Mouse (Mus musculus): ENCODE measurements at regions not wholly inside any gene's neighbourhood (a gene's known extent, or its start where the extent isn't known, plus 50 kb on each side); places are given as distances from the start of the nearest gene placed in this dataset.

DNA sequence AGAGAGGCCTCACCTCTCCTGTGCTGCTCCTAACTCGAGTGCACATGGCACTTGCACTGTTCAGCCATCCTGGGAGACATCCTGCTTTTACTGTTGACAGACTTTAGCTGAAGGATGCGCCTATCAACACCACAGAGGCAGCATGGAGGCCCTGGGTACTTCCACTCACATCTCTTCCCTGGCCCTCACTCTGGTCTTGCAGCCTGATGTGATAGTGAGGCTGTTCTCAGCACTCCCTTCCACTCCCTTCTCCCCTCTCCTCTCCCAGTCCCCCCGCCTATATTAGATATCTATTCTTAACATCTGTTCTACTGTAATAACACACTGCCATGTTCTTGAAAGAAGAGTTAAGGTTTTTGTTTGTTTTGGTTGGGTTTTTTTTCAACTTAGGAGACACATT is 50.2 kb upstream of the Bod1 start:
- no peak for DNase-seq (ENCODE audit: low spot score)

DNA sequence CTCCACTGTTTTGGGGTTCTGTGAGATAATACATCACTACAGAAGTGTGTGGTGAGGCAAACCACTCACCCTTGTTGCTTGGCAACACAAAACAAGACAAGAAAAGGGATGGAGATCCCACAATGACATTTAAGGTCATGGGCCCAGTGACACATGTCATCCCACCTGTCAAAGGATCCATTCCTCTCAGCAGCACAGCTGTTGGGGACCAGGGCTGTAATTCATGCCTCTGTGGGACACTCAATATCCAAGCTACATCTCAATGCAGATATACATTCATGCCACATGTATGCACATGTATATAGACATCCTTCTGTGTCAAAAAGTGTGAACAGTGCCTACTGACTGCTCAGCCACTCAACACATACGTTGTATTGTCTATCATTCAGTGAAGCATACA is 52.8 kb upstream of the Bod1 start:
- DNase-seq (ENCODE audit: low spot score) = no peak

DNA sequence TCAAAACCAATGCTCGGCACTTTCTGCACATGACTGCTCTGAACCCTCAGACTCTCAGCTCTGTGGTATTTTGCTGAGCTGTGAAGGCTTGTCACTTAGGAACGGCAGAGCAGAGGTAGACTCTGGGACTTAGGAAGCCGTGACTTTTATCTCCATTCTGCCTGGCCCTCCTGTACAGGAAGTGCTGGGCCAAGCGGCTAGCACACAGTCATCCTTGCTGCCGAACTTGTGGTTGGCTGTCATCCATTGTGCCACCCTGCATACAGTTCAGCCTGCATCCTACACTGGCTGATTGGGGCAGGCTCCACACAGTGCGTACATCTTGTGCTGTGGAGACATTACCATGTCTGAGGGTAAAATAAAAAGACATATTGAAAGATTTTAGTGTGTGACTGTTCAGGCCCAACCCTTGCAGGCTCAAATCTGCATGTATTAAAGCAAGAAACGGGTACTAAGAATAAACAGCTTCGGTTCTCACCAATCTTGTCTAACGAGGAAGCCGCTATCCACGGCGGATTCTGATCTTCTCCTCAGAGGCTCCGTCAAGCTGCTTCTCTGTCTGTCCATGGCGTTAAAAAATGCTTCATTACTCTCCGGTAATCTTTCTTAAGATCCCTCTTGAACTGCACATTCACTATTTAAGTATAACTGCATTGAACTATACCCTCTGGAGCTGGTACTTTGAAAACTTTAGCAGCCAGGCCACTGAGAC is 54.4 kb upstream of the Bod1 start:
- DNase-seq (ENCODE audit: low spot score) = no peak

DNA sequence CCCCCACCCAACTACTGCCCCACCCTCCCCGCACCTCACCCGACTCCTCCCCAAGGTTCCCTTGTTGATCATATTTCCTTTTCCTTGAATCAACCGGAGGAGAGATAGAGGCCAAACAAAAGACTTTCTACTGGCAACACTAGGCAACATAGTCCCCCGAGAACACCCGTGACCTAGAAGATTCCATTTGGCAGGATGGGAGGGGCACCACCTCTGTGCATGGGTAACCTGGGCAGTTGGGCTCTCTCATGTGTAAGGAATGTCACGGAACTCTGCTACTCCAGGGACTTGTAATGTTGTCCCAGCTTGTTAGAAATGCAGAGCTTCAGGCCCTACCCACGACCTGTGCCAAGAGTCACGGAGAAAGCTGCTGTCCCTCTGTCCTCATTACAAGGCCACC is 55.6 kb upstream of the Bod1 start:
- DNase-seq (ENCODE audit: low spot score) = no peak

DNA sequence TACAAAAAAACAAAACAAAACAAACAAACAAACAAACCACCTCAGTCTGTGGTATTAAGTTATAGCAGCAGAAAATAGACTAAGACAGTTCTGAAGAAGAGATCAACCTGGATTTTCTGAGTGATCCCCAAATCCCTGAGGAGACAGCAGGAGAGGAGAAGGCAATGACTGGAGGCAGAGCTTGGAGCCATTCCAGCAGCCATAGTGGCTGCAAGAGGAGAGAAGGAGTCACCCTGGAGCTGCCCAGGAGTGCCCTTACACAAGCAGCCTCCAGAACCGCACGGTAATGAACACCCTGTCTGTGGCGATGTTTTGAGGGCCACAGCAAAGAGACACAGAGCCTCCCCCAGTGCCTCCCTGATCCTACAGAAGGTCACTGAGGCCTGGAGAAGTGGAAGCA is 58.0 kb upstream of the Bod1 start:
- no peak for DNase-seq (ENCODE audit: low spot score)

DNA sequence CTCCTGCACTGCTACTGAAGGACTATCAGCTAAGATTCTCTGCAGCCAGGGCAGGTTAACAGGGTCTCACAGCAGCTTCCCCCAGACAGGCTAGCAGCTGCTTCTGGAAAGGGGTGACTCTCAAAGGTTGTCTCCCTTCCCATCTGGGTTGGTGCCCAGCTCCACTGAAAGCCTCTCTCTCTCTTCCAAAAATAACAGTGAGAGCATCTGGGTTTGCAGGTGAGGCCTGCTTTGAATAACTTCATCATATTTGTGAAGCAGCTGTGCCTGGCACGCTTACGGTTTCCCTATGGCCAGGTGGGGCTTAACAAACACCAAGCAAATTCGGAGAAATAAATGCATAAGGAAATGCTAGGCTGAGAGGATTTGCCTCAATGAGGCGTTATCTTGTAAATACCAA is 58.5 kb upstream of the Bod1 start:
- DNase-seq (ENCODE audit: low spot score) = no peak

DNA sequence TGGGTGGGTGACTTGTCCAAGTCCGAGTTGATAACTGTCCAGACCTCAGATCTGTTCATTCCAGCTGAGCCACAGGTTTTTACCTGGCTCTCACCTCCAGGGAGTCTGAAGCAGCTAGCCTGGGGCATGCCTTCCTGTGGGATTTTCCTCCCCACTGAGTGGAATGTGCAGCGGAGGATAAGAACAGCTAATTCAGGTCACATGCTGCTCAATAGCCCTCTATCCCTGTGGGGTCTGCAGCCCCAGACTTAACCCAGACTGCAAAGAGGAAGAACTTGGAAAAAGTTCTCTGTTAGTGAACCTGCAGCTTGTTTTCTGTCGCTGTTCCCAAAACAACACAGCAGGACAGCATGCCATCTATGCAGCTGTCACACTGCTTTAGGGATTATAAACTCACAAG is 59.0 kb upstream of the Bod1 start:
- DNase-seq (ENCODE audit: low spot score) = no peak

DNA sequence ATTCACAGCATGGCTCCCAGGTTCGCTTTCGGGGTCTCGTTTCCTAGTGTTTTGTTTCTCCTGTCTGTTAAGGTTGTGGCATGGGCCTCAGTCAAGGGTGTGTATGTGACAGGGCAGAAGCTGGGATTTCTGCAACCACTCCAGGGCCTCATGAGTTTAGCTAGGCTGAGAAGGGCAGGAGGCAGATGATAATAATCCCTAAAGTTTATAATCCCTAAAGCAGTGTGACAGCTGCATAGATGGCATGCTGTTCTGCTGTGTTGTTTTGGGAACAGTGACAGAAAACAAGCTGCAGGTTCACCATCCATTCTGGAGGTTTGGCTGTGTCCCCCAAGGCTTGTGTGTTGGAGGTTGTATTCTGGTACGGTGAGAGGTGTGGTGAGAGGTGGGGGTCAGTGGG is 59.8 kb upstream of the Bod1 start:
- no peak for DNase-seq (ENCODE audit: low spot score)

DNA sequence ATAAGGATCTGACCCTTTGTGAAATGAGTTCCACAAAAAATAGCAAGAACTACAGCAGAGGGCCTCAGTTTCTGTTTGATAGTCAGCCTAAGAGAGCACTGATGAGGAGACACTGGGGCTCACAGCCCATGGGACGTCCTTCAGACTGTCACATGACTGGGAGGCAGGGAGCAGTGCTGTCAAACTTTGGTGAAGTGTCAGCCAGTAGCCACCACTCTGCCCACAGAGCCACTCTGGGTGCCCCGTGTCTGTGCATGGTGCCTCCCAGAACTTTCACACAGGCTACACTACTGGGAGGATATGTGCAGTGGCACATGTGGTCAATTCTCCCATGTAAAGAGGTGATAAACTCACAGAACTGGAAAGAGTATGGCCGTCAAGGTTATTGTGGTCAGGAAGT is 60.7 kb upstream of the Bod1 start:
- DNase-seq (ENCODE audit: low spot score) = no peak

DNA sequence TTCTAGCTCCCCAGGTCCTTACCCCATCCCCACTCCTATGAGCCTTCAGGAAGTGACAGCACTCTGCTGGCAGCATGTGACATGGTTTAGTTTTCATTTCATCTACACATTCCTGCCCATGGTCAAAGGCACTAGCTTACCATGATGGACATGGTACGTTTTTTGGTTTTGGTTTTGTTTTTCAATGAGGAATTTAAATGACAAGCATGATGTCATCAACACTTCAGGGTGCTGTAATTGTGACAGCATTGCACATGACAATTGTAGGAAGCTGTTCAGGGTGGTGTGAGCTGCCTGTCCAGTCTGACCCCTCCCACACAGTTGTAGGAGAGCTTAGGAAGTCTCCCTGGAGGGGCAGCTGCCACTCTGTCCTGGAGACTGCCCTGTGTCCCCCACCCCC is 61.3 kb upstream of the Bod1 start:
- no peak for DNase-seq (ENCODE audit: low spot score)

DNA sequence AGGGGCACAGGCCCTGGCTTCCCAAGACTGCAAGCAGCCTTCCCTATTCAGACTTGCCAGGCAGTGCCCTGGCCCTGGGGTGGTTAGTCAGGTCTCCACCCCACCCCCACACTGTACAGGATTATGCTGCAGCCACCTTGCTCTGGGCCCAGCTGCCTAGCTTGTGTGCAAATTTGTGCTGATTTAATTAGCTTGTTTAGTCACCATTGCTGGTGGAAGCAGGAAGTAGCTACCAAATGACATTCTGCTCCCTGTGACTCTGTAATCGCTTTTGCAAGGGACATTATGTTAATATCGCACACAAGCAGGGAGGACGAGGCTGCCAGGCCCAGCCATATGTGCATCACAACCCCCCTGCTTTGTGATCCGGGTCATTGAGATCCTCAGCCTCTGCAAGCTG is 62.4 kb upstream of the Bod1 start:
- no peak for DNase-seq (ENCODE audit: low spot score)

DNA sequence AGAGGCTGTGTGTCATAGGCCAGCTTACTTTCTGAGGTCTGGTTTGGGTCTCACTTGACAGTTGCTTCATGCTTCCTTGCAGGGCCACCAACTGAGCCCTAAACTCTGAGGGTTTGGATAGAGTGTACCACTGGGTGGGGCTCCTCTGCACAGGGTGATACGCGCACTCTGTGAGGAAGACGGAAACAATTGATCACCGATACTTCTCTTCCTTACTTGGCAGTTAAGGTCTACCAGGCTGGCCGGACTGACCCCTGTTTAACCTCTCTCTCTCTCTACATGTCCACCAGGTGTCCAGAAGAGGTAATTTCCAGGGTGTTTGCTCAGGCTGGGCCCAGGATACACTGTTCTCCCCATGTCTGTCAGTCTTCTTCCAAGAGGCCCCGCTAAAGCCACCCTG is 63.6 kb upstream of the Bod1 start:
- no peak for DNase-seq (ENCODE audit: low spot score)

DNA sequence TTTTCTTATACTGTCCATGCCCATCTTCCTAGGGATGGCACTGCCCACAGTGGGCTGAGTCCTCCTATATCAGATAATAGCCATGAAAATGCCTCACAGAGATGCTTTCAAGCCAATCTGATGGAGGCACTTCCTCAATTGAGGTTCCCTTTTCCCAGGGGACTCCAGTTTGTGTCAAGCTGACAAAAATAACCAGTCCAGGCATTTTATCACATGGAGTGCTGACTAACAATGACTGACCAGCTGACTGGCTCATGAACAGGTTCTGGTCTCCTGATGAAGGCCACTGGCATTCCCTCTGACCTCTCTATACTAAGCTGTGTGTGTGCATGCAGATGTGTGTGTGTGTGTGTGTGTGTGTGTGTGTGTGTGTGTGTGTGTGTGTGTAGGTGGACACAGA is 64.4 kb upstream of the Bod1 start:
- no peak for DNase-seq (ENCODE audit: low spot score)

DNA sequence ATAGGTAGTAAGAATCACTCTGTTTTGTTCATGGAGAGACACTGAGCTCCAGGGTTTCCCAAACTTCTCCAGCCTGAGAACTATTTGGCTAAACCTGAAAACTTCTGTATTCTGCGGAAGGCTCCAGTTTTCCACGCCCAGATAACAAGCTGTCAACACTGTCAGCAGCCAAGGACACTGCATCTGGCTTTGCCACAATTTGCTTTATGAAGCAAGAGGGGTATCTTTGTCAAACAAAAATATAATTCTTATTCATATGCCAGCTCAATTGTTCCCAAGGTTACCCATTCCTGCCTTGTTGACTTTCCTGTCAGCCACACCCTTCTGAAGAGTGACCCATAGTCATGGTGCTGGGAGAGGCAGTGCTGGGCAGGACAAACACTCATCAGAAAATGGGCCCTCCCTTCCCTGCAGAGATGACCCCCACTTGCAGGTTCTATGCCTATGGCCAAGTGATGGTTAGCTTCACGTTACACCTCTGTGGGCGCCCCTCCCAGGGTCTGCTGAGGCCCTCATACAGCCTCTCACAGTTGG is 64.9 kb upstream of the Bod1 start:
- DNase-seq (ENCODE audit: low spot score) = no peak

DNA sequence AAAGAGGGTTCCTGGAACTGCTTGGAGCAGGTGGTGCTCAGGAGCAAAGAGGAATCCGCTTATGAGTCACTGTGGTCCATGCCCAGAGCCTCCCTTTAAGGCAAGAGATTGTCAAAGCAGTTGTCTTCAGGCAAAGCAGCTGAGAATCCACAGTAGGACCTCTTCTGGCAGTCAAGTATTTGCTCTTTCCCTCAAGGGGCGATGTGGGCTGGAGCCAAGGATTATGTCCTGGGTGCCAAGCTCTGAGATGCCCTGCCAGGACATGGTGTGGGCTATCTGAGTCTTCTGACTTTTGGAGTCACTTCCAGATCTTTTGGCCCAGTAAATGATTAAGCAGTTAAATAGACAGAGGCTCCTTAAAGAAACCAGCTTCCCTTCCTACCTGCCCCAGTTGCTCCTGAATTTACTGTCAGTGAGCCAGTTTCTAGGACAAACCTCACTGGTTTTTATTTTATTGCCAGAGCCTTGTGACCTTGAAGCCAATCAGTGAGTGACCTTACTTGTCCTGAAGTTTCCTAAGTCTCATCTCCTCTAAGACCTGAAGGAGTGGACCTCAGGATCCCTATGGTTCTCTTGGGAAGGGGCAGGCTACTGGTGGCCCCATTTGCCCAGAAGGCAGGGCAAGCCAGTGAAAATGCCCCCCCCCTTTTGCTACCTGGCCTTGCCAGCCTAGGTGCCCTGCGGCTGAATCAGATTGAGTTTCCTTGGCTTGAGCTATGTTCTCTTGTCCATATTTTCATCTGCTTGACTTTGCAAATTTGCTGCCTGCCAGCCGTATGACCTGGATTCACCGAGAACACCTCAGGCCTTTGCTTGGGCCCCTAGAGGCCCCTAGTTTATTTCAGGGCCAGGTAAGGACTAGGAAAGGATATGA is 66.7 kb upstream of the Bod1 start:
- peak; percentile 76 for DNase-seq (ENCODE audit: low spot score)

DNA sequence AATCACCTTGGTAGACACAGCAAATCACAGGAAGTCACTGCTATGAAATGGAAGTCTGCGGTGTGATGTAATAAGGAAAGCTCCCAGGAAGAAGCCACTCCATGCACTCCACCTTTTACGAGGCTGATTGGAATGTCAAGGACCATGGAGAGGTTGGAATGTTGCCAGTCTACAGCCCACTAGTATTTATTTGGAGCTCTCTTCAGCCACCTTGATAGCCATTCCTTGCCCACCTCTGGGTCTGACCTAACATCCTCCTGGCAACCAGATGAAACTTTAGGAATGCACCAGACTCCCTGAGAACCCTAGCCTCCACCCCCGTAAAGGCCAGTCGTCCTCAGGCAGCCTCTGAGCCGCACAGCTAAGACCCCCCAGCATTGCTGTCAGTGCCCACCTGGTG is 68.7 kb upstream of the Bod1 start:
- DNase-seq (ENCODE audit: low spot score) = peak; percentile 83

DNA sequence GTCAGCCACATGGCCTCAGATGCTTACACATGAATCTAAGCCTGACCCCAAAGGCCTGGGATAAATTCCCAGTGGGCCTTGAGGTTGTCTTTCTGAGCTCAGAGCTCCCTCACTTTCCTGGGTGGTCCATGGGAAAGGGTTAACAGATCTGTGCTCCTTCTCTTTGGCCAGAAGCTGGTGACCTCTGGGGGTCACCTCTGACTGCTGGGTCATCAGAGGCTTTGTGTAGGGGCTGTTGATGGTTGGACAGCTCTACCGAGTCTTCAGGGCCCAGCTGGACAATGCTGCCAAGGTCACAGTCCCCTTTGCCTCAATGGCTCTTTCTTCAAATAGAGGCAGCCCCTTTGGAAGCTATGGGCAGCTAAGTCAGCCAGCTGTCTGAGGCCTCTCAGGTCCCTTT is 70.5 kb upstream of the Bod1 start:
- DNase-seq (ENCODE audit: low spot score) = no peak

DNA sequence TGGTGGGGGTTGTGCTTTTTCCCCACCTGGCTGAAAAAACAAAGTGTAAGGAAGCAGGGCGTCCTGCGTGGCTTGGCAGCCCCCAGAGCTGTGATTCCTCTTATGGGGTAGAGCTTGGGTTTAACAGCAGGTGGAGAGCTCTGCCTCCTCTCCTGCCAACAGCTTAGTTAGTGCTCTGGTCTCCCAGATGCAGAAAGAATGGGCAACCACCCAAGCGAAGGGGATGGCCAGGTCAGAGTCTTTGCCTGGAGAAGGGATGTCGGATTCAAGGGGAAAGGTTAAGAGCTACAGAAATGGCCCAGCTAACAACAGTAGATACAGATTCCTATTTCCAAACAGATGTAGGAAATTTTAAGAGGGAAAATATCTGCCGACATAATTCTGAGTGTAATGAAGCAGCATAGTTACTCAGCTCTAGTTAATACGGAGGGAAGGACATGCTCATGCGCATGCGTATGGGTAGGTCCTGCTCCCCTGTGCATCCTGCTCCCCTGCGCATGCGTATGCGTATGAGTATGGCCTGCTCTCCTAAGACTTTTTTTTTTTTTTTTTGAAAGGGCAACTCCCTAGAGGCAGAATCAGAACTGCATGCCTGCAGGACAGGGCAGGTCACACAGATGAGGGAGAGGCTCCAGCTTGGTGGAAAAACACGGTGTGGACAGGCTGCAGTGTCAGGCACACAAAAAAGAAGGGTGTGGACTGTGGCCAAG is 72.5 kb upstream of the Bod1 start:
- peak; percentile 28 for DNase-seq (ENCODE audit: low spot score)

DNA sequence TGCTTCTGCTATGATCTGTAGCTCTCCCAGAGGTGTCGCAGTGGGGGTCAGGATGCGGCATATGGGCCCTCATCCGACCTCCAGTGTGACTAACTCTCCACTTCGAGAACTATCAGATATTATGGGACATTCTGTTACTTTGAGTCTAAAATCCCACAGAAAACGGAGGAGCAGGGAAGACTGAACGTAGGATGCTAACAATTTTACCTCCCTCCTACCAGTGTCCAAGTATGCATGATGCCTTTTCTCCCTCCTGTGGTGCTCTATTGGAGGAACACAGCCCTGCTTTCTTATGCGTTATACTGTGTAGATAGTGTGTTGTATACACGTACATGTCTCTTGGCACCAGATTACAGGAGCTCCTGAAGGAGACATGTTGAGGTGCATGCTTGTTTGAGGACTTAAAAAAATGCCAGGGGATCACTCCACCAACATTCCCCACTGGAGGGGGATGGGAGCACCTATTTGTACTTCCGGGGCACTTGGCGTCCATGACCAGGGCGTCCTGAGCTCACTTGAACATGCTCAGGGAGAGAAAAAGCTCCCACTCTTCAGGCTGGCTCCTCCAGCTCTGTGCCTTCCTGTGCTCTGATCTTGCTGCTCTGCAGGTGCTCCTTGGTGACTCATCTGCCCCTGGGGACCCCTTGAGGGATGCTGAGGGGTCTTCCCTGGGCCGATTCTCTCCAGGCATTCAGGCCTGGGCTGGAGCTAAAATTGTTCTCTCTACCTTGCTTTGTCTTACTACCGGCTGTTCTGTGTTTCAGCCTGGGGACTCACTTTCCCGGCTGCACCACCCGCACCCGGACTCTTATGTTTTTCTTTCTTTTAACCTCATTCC is 73.6 kb upstream of the Bod1 start:
- DNase-seq (ENCODE audit: low spot score) = no peak

DNA sequence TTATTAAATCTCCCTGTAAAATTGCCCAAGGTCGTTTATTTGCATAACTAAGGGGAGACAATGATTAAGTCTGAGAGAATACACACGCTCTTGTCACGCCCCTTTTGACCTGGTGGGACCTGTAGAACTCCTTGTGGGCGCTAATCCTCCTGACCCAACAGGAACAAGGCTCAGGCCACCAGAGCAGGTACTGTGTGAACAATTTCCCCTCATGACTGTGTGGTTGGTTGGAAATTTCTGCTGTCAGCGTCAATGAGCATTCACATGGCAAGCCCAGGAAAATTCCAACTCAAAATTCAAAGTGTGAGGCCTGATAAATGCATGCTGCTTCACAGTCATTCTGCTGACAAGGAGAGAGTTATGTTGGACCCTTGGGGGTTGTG is 74.2 kb upstream of the Bod1 start:
- no peak for DNase-seq (ENCODE audit: low spot score)

DNA sequence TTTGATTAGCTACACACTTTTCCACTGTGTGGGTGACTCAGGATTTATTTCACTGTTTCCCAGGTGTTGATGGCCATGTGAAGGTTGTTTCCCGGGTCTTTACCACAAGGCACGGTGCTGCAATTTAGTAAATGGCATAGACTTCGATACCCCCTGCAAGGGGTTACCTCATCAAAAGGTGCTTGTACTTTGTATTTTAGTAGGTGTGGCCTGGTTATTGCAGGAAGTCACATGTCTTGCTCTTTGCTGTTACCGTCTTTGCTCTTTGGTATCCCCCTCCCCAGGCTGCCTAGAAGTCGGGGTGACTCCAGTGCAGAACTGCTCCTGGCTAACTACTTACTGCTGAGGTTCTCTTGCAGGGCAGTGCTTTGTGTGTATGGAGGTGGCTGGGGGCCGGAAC is 74.8 kb upstream of the Bod1 start:
- DNase-seq (ENCODE audit: low spot score) = no peak

DNA sequence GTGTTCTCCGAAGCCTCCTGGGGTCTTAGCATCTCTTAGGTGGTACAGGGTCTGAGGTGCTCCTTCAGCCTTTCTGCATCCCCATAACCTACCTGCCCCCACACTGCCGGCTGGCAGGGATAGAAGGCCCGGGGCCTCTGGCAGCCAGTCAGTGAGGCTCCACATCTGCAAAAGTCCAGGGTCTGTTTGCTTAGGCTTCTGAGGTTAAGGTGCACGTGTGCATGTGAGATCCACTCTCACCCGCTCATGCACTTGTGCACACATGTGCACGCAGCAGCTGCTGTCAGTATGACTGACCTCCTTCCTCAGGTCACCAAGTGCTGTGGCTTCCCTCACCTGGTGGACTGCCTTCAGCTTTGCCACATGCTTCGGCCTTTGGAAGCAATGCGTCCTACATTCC is 75.3 kb upstream of the Bod1 start:
- no peak for DNase-seq (ENCODE audit: low spot score)

All from lung, postnatal 25 days (tissue).